Mouse (Mus musculus): ENCODE data around the gene Ptprg. TPM values are rescaled to one million over a fixed set of nuclear protein-coding genes. Genes with fewer than 3 reads are reported as not detected.

Ptprg gene
- polyA plus RNA-seq, 1 experiment from 2014 or later, result 33.7 TPM

DNA sequence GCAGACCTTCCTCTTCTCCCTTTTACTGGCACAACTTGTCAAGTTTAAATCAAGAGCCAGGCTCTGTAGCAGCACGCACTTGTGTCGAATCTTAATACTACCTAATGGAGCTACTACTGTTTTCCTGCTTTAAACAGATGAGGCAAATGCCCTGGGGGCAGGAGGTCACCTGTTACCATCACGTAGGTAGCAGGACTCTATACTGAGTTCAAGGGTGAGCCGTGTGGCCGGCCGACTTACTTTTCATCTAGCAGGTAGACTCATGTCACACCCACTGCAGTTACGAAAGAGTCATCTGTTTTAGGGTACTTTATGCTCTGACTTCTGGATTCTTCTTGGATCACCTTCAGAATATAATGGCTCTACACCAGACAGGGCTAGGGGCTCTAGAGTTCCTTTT lies 66.3 kb downstream of the Ptprg start:
- no peak overlapping the region for H3K27ac ChIP-seq (ENCODE audit: low read depth, low read length)
- DNase-seq (ENCODE audit: low spot score, missing footprints) (peak; percentile 54), ATAC-seq (ENCODE audit: low FRiP score) (no peak)
- peaks cover 15% of the 10 kb centered on the region for H3K4me1 ChIP-seq (ENCODE audit: control insufficient read depth, insufficient read depth, low read length)
- no peak overlapping the region for H3K9ac ChIP-seq (ENCODE audit: low read length)
- H3K9me3 ChIP-seq (ENCODE audit: control insufficient read depth, low read length), result no peaks in the 10 kb centered on the region
- no peaks in the 10 kb centered on the region for H3K36me3 ChIP-seq (ENCODE audit: control insufficient read depth, insufficient read depth, low read length)
- 88% methylated on average over 7 of the region's 7 CpGs for WGBS
- no peak overlapping the region for H3K4me3 ChIP-seq (ENCODE audit: low read depth, low read length)
- no peaks in the 10 kb centered on the region for H3K27me3 ChIP-seq (ENCODE audit: control insufficient read depth, insufficient read depth, low read length)
- no peak overlapping the region for H3K4me2 ChIP-seq

DNA sequence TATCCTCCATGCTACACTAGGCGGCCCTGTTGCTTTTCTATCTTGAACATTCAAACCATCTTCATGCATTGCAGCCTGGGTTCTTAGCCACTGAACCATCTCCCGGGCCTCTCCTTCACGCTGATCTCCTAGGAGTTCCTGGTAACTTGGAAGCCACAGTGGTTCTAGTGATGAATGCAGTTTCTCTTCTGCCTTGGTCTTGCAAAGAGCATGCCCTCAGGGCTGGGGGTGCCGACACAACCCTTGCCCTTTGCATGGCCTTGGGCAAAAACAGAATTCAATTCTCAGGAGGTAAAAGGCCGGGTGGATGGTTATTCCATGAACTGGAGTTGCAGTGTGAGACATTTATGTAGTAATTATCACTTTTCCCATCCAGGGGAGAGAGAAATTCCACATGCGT lies 67.0 kb downstream of the Ptprg start:
- peaks cover 15% of the 10 kb centered on the region for H3K4me1 ChIP-seq (ENCODE audit: control insufficient read depth, insufficient read depth, low read length)
- DNase-seq (ENCODE audit: low spot score, missing footprints) (peak; percentile 84), ATAC-seq (ENCODE audit: low FRiP score) (no peak)

DNA sequence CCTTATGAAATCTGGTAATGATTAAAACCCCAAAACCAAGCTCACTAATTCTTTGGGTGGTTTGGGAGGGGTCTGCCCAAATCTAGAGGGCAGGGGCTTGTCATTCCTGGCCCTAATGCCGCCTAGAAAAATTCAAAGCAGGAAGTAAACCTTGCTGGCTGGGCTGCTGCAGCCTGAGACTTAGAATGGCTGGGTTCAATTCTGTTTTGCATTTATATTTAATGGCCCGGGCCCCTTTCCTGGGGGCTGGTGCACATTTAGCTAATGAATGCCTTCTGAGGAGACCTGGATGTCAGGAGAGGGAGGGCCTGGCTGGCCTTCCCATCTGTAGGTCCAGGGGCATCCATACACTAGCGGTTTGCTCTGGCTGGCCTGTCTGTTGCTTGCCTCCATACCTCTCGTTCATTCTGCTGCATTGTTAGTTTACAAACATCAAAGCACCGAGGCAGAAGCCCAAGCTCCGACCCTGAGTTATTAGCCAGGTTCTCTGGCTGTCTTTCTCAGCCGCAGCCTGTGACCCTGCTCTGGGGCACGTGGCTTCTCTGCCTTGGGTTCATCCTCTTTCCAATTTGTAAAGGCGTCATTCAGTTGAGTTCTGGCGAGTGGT lies 67.7 kb downstream of the Ptprg start:
- peaks cover 15% of the 10 kb centered on the region for H3K4me1 ChIP-seq (ENCODE audit: control insufficient read depth, insufficient read depth, low read length)
- no peaks in the 10 kb centered on the region for H3K27me3 ChIP-seq (ENCODE audit: control insufficient read depth, insufficient read depth, low read length)
- H3K27ac ChIP-seq (ENCODE audit: low read depth, low read length), result 0 out of 2 replicates have a peak overlapping the region, but pooled peaks have one; percentile 14
- WGBS, result 29% methylated on average over 10 of the region's 10 CpGs
- H3K9me3 ChIP-seq (ENCODE audit: control insufficient read depth, low read length), result no peaks in the 10 kb centered on the region
- no peak overlapping the region for H3K4me3 ChIP-seq (ENCODE audit: low read depth, low read length)
- H3K36me3 ChIP-seq (ENCODE audit: control insufficient read depth, insufficient read depth, low read length), result no peaks in the 10 kb centered on the region
- H3K9ac ChIP-seq (ENCODE audit: low read length), result no peak overlapping the region
- ATAC-seq (ENCODE audit: low FRiP score) (peak; percentile 52; the same call in 1 of the 2 replicates), DNase-seq (ENCODE audit: low spot score, missing footprints) (peak; percentile 81)
- no peak overlapping the region for H3K4me2 ChIP-seq

More for the DNA sequence above, 67.0 kb downstream of the Ptprg start:
- no peak overlapping the region for H3K4me2 ChIP-seq
- no peak overlapping the region for H3K9ac ChIP-seq (ENCODE audit: low read length)
- 65% methylated on average over 6 of the region's 6 CpGs for WGBS
- H3K4me3 ChIP-seq (ENCODE audit: low read depth, low read length), result no peak overlapping the region
- no peaks in the 10 kb centered on the region for H3K9me3 ChIP-seq (ENCODE audit: control insufficient read depth, low read length)
- no peaks in the 10 kb centered on the region for H3K27me3 ChIP-seq (ENCODE audit: control insufficient read depth, insufficient read depth, low read length)
- H3K27ac ChIP-seq (ENCODE audit: low read depth, low read length), result no peak overlapping the region
- no peaks in the 10 kb centered on the region for H3K36me3 ChIP-seq (ENCODE audit: control insufficient read depth, insufficient read depth, low read length)

DNA sequence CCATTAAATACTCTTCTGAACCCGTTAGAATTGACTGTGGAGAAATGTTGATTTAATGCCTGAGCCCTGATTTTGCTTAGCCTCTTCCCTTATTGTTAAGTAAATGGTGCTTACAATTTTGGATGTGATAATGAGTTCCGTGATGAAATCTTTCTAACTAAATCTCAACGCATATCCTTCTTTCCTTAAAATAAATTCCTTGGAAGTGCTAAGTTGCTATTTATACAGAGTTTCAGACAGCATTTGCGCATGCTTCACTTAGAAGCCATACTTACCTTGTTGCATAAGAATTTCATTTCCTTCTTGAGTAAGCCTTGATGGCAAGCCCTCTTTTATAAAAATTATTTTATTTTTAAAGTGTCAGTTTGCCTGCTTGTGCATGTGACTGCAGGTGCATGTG lies 70.2 kb downstream of the Ptprg start:
- no peaks in the 10 kb centered on the region for H3K27me3 ChIP-seq (ENCODE audit: control insufficient read depth, insufficient read depth, low read length)
- H3K9ac ChIP-seq (ENCODE audit: low read length), result no peak overlapping the region
- H3K4me1 ChIP-seq (ENCODE audit: control insufficient read depth, insufficient read depth, low read length), result peaks cover 15% of the 10 kb centered on the region
- 85% methylated on average over 4 of the region's 4 CpGs for WGBS
- H3K36me3 ChIP-seq (ENCODE audit: control insufficient read depth, insufficient read depth, low read length), result no peaks in the 10 kb centered on the region
- ATAC-seq (ENCODE audit: low FRiP score) (no peak), DNase-seq (ENCODE audit: low spot score, missing footprints) (peak; percentile 60)
- no peak overlapping the region for H3K4me3 ChIP-seq (ENCODE audit: low read depth, low read length)
- H3K4me2 ChIP-seq, result no peak overlapping the region
- H3K27ac ChIP-seq (ENCODE audit: low read depth, low read length), result no peak overlapping the region
- H3K9me3 ChIP-seq (ENCODE audit: control insufficient read depth, low read length), result no peaks in the 10 kb centered on the region

DNA sequence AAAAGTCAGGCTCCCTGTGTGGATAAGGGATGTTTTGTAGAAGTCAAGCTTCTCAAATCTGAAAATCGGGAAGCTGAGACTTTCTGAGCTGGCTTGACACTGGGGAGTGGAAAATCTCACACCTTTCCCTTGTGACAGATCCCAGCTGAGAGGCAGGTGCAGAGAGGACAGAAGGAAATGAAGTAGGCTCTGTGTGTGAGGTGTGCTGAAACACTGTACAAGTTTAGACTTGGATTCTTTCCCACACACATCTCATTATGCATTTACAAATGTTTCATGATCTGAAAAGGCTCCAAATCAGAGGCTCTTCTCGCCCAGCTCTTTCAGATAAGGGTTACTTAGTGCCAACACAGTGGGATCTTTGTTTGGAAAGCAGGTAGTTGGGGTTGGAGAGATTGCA lies 77.4 kb downstream of the Ptprg start:
- Histone ChIP-seq H3K27me3 (ENCODE audit: control insufficient read depth, insufficient read depth, low read length) (no peaks in the 10 kb centered on the region), H3K36me3 (ENCODE audit: control insufficient read depth, insufficient read depth, low read length) (no peaks in the 10 kb centered on the region)
- no peak for ATAC-seq (ENCODE audit: low FRiP score)

DNA sequence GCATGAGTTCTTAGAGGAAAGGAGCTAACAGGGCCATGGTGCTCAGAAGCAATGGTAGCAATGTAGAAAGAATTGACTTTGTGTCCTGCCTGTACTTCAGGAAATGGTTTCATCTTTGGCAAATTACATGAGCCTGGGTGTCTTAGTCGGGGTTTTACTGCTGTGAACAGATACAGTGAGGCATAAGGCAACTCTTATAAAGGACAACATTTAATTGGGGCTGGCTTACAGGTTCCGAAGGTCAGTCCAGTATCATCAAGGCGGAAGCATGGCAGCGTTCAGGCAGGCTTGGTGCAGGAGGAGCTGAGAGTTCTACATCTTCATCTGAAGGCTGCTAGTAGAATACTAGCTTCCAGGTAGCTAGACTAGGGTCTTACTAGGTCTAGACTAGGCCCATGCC lies 78.2 kb downstream of the Ptprg start:
- Histone ChIP-seq H3K9me3 (ENCODE audit: control insufficient read depth, low read length) (no peaks in the 10 kb centered on the region), H3K36me3 (ENCODE audit: control insufficient read depth, insufficient read depth, low read length) (no peaks in the 10 kb centered on the region), H3K27me3 (ENCODE audit: control insufficient read depth, insufficient read depth, low read length) (no peaks in the 10 kb centered on the region), H3K4me3 (ENCODE audit: low read depth, low read length) (no peak overlapping the region), H3K4me1 (ENCODE audit: control insufficient read depth, insufficient read depth, low read length) (no peaks in the 10 kb centered on the region), H3K4me2 (no peak overlapping the region), H3K9ac (ENCODE audit: low read length) (no peak overlapping the region), H3K27ac (ENCODE audit: low read depth, low read length) (no peak overlapping the region)
- DNase-seq (ENCODE audit: low spot score, missing footprints), result peak; percentile 10
- WGBS, result 93% methylated on average over 4 of the region's 4 CpGs
- ATAC-seq (ENCODE audit: low FRiP score), result no peak

More for the DNA sequence above, 77.4 kb downstream of the Ptprg start:
- no peak overlapping the region for H3K27ac ChIP-seq (ENCODE audit: low read depth, low read length)
- 81% methylated on average over 2 of the region's 2 CpGs for WGBS
- no peaks in the 10 kb centered on the region for H3K4me1 ChIP-seq (ENCODE audit: control insufficient read depth, insufficient read depth, low read length)
- no peak overlapping the region for H3K9ac ChIP-seq (ENCODE audit: low read length)
- H3K4me2 ChIP-seq, result no peak overlapping the region
- no peaks in the 10 kb centered on the region for H3K9me3 ChIP-seq (ENCODE audit: control insufficient read depth, low read length)
- no peak for DNase-seq (ENCODE audit: low spot score, missing footprints)
- H3K4me3 ChIP-seq (ENCODE audit: low read depth, low read length), result no peak overlapping the region

DNA sequence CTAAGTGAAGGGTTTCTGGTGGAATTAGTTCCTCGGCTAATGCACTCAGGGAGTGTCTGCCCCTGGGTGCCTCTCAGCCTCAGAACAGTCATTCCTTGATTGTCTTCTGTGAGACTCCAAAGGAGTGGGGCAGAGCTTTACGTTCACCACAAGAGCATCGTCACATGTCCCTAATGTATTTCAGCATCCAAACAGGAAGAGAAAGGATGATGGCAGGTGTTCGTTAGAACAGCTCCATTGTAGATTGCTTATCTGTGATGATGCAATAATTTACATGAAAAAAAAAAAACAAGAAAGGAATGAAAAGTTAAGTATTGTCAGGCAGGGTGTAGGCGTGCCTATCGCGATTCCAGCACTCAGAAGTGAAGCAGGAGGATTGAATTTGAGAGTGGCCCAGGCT lies 84.3 kb downstream of the Ptprg start:
- no peaks in the 10 kb centered on the region for H3K4me1 ChIP-seq (ENCODE audit: control insufficient read depth, insufficient read depth, low read length)
- H3K9ac ChIP-seq (ENCODE audit: low read length), result no peak overlapping the region
- no peaks in the 10 kb centered on the region for H3K9me3 ChIP-seq (ENCODE audit: control insufficient read depth, low read length)
- H3K36me3 ChIP-seq (ENCODE audit: control insufficient read depth, insufficient read depth, low read length), result no peaks in the 10 kb centered on the region
- H3K27me3 ChIP-seq (ENCODE audit: control insufficient read depth, insufficient read depth, low read length), result no peaks in the 10 kb centered on the region
- 91% methylated on average over 7 of the region's 7 CpGs for WGBS
- no peak overlapping the region for H3K27ac ChIP-seq (ENCODE audit: low read depth, low read length)
- no peak for ATAC-seq (ENCODE audit: low FRiP score)
- DNase-seq (ENCODE audit: low spot score, missing footprints), result no peak
- no peak overlapping the region for H3K4me3 ChIP-seq (ENCODE audit: low read depth, low read length)
- H3K4me2 ChIP-seq, result no peak overlapping the region

DNA sequence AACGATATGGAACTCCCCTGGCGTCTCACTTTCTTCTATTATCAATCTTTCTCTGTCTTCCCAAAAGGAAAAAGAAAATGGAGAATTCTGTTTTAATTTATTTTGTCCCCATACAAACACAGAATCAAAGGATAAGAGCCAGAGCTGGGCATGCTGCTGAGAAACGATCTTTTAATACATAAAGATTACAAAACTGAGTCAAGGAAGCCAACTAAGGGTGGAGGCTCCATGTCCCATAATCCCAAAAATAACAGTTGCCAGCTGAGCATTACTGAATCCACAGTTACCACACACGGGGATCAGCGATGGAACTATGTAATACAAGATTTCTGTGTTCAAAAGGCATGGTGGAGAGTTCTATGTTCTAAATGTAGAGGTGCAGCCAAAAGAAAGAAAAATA lies 86.0 kb downstream of the Ptprg start:
- no peak overlapping the region for H3K9ac ChIP-seq (ENCODE audit: low read length)
- H3K4me3 ChIP-seq (ENCODE audit: low read depth, low read length), result no peak overlapping the region
- no peaks in the 10 kb centered on the region for H3K9me3 ChIP-seq (ENCODE audit: control insufficient read depth, low read length)
- H3K36me3 ChIP-seq (ENCODE audit: control insufficient read depth, insufficient read depth, low read length), result no peaks in the 10 kb centered on the region
- DNase-seq (ENCODE audit: low spot score, missing footprints) (peak; percentile 56), ATAC-seq (ENCODE audit: low FRiP score) (no peak)
- 94% methylated on average over 5 of the region's 5 CpGs for WGBS
- no peaks in the 10 kb centered on the region for H3K27me3 ChIP-seq (ENCODE audit: control insufficient read depth, insufficient read depth, low read length)
- H3K4me2 ChIP-seq, result no peak overlapping the region
- H3K27ac ChIP-seq (ENCODE audit: low read depth, low read length), result no peak overlapping the region
- H3K4me1 ChIP-seq (ENCODE audit: control insufficient read depth, insufficient read depth, low read length), result no peaks in the 10 kb centered on the region

DNA sequence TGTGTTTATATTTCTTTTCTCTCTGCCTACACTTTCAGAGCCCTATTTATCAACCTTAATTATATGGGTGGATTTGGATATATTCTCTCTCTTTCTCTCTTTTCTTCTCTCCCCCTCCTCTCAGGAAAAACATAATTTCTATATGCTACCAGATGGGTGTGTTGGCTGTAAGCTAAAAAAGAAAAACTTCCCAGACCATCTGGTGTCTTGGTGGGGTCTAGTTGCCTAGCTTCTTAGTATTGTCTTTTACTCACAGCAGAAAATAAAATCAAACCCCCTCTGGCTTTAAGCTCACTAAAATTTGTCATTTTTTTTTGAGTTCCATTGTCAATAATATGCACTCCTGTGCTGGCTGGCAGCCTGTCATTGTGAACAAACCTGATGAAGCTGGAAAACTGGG lies 87.0 kb downstream of the Ptprg start:
- ATAC-seq (ENCODE audit: low FRiP score) (no peak), DNase-seq (ENCODE audit: low spot score, missing footprints) (no peak)
- H3K27me3 ChIP-seq (ENCODE audit: control insufficient read depth, insufficient read depth, low read length), result no peaks in the 10 kb centered on the region
- no peak overlapping the region for H3K9ac ChIP-seq (ENCODE audit: low read length)
- no peaks in the 10 kb centered on the region for H3K9me3 ChIP-seq (ENCODE audit: control insufficient read depth, low read length)
- no peak overlapping the region for H3K4me3 ChIP-seq (ENCODE audit: low read depth, low read length)
- no peaks in the 10 kb centered on the region for H3K36me3 ChIP-seq (ENCODE audit: control insufficient read depth, insufficient read depth, low read length)
- no peaks in the 10 kb centered on the region for H3K4me1 ChIP-seq (ENCODE audit: control insufficient read depth, insufficient read depth, low read length)
- H3K27ac ChIP-seq (ENCODE audit: low read depth, low read length), result no peak overlapping the region
- H3K4me2 ChIP-seq, result no peak overlapping the region

Measured in midbrain, embryonic 11.5 days (tissue).